In the genomic region with DNA sequence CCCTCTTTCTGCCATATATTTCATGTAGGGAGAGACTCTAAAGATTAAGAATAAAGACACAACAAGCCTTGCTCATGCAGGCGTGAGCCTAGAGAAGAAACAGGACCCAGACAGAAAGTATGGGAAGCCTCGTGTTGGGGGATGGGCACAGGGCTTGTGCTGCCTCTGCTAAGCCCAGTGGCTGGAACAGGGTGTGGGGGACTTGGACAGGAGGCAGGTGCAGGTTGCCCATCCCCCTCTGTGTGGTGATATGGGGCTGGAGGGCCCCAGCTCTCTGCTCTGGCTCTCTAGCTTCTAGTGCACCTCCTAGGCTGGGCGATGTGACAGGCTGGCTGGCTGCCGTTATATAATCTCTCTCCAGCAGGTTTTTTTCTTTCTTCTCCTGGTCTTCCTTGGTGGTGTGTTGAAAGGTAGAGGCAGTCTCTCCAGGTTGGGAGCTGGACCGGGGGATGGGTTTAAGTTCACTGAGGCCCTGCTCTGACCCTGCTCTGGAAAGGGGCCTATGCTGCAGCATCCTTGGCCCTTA, we compare ENCODE assay signal across 8 mouse cellular contexts. TPM values are rescaled to one million over a fixed set of nuclear protein-coding genes. Genes with fewer than 3 reads are reported as not detected.
A peak's percentile ranks its signal among the peaks of the same experiment; 100 is the strongest.
DNase-seq lines count a peak whose midpoint lies in the region; ATAC-seq and TF ChIP-seq lines count a peak whose summit lies in the region.

No protein-coding gene starts in this region.

- intact Hi-C loops in left cerebral cortex, postnatal 4 days (cut with DNase I) = no loop called here

- peak overlapping the region; percentile 97 for H3K27ac ChIP-seq in forebrain, embryonic 12.5 days
- peak overlapping the region; percentile 93 for H3K27ac ChIP-seq in hindbrain, embryonic 10.5 days
- peak overlapping the region; percentile 99 for H3K27ac ChIP-seq in midbrain, embryonic 13.5 days
- H3K27ac ChIP-seq in thymus, adult 2 months (ENCODE audit: control insufficient read depth, insufficient read depth, low read length) = peak overlapping the region; percentile 24

- H3K36me3 ChIP-seq in forebrain, embryonic 12.5 days (replicated peaks) = no peaks in the 10 kb centered on the region
- H3K36me3 ChIP-seq in hindbrain, embryonic 10.5 days = no peaks in the 10 kb centered on the region
- no peaks in the 10 kb centered on the region for H3K36me3 ChIP-seq in midbrain, embryonic 13.5 days
- H3K36me3 ChIP-seq in thymus, adult 2 months (ENCODE audit: control insufficient read depth, insufficient read depth, low read length) = no peaks in the 10 kb centered on the region

- peak; percentile 60 for DNase-seq in CD4-positive, CD25-positive, alpha-beta regulatory T cell, adult 2 months (ENCODE audit: low read depth, low spot score)
- peak; percentile 25 for DNase-seq in adipocyte (ENCODE audit: low spot score)
- no peak for DNase-seq in hindbrain, embryonic 10.5 days (ENCODE audit: low spot score)
- peak; percentile 50 for DNase-seq in left cerebral cortex, postnatal 4 days
- peak; percentile 58 for DNase-seq in thymus, adult 2 months

- H3K4me2 ChIP-seq in forebrain, embryonic 12.5 days = peak overlapping the region; percentile 96
- peak overlapping the region; percentile 90 for H3K4me2 ChIP-seq in midbrain, embryonic 13.5 days (replicated peaks)

- peak overlapping the region; percentile 53 for H3K9ac ChIP-seq in forebrain, embryonic 12.5 days
- H3K9ac ChIP-seq in midbrain, embryonic 13.5 days (replicated peaks) = peak overlapping the region; percentile 92

- TF ChIP-seq CTCF in thymus, adult 2 months (IDR thresholded peaks at IDR 0.05; ENCODE audit: borderline replicate concordance, control insufficient read depth, extremely low read depth, insufficient read depth, low read length, poor library complexity) = no peak

- no peak for TF ChIP-seq POLR2A in thymus, adult 2 months (IDR thresholded peaks at IDR 0.05; ENCODE audit: control insufficient read depth, extremely low read depth, insufficient read depth, low read length, poor library complexity)

- H3K4me1 ChIP-seq in forebrain, embryonic 12.5 days = peaks cover 82% of the 10 kb centered on the region
- peaks cover 100% of the 10 kb centered on the region for H3K4me1 ChIP-seq in hindbrain, embryonic 10.5 days (replicated peaks)
- peaks cover 81% of the 10 kb centered on the region for H3K4me1 ChIP-seq in midbrain, embryonic 13.5 days (replicated peaks)
- peaks cover 67% of the 10 kb centered on the region for H3K4me1 ChIP-seq in thymus, adult 2 months (replicated peaks; ENCODE audit: control insufficient read depth, insufficient read depth, low read length)

- no peaks in the 10 kb centered on the region for H3K9me3 ChIP-seq in forebrain, embryonic 12.5 days
- no peaks in the 10 kb centered on the region for H3K9me3 ChIP-seq in hindbrain, embryonic 10.5 days
- no peaks in the 10 kb centered on the region for H3K9me3 ChIP-seq in midbrain, embryonic 13.5 days

- no peak for ATAC-seq in CD4-positive, CD25-positive, alpha-beta regulatory T cell, adult 4 months
- no peak for ATAC-seq in forebrain, embryonic 12.5 days (ENCODE audit: low FRiP score)
- no peak for ATAC-seq in midbrain, embryonic 13.5 days

- WGBS in forebrain, embryonic 12.5 days = 16% methylated on average over 5 of the region's 5 CpGs
- 32% methylated on average over 5 of the region's 5 CpGs for WGBS in hindbrain, embryonic 10.5 days
- WGBS in midbrain, embryonic 13.5 days = 21% methylated on average over 5 of the region's 5 CpGs
- 6% methylated on average over 5 of the region's 5 CpGs for WGBS in thymus, adult 2 months

- peaks cover 23% of the 10 kb centered on the region for H3K27me3 ChIP-seq in forebrain, embryonic 12.5 days
- peaks cover 27% of the 10 kb centered on the region for H3K27me3 ChIP-seq in hindbrain, embryonic 10.5 days (ENCODE audit: insufficient read depth, poor library complexity, severe bottlenecking)
- peaks cover 25% of the 10 kb centered on the region for H3K27me3 ChIP-seq in midbrain, embryonic 13.5 days
- no peaks in the 10 kb centered on the region for H3K27me3 ChIP-seq in thymus, adult 2 months (ENCODE audit: control insufficient read depth, insufficient read depth, low read length)

- H3K4me3 ChIP-seq in forebrain, embryonic 12.5 days (replicated peaks) = peak overlapping the region; percentile 93
- peak overlapping the region; percentile 70 for H3K4me3 ChIP-seq in hindbrain, embryonic 10.5 days
- H3K4me3 ChIP-seq in midbrain, embryonic 13.5 days (replicated peaks) = peak overlapping the region; percentile 96
- peak overlapping the region; percentile 56 for H3K4me3 ChIP-seq in thymus, adult 2 months (ENCODE audit: control insufficient read depth, insufficient read depth, low read length)

RNA-seq across cellular contexts. Expression of a gene that starts 1.9 kb away (rescaled TPM):
- polyA plus RNA-seq in CD4-positive, CD25-positive, alpha-beta regulatory T cell, adult 4 months (2017; shearing (Covaris generic)) = 10 to 100 TPM; 30.9 to 36.1 TPM
- 17.7 and 20.3 TPM in 2 replicates for polyA plus RNA-seq in forebrain, embryonic 12.5 days (2016; fragmentation: Nextera tagmentation; extraction: Ambion mirVana)
- 10.2 and 15.1 TPM in 2 replicates for polyA plus RNA-seq in hindbrain, embryonic 10.5 days (2016; fragmentation: Nextera tagmentation; extraction: Ambion mirVana)
- 100 to 1,000 TPM; 113 to 121 TPM for total RNA-seq in left cerebral cortex, postnatal 4 days (2021)
- 15.1 and 16.9 TPM in 2 replicates for polyA plus RNA-seq in midbrain, embryonic 13.5 days (2015; fragmentation: Nextera tagmentation; extraction: Ambion mirVana)
- polyA plus RNA-seq in thymus, adult 2 months (2012; rRNA removed) = 343 and 377 TPM in 2 replicates

Comparison
In these comparisons a context has a peak if more than half of its experiments do, and no peak if none do; other contexts are left out.
1. H3K27ac ChIP-seq: peak in every context shown above with its lines; median percentile 99 in midbrain, embryonic 13.5 days; 97 in forebrain, embryonic 12.5 days; 93 in hindbrain, embryonic 10.5 days; 24 in thymus, adult 2 months.